Mouse (Mus musculus) ES-Bruce4 (cell line): ENCODE measurements around the gene Jph3.

Experiments used
- CTCF ChIP-seq: IDR thresholded peaks from one replicate; pipeline ENCODE4 v1.8.1; 2011; ENCODE audit warnings: low read depth, low read length
- EP300 ChIP-seq: IDR thresholded peaks from 2 replicates; pipeline ENCODE4 v1.6.1; 2011; ENCODE audit warnings: low read depth, low read length; ENCODE audit not compliant: insufficient read depth
- POLR2A ChIP-seq: IDR thresholded peaks from one replicate; pipeline ENCODE4 v1.8.1; 2011; ENCODE audit warnings: low read length; ENCODE audit not compliant: insufficient read depth

GRCm38 (mm10) chr8:121717502-121717901 is 11.9 kb upstream of the Jph3 start:
- TF ChIP-seq POLR2A (no peak), CTCF (no peak), EP300 (no peak)
